Mouse (Mus musculus) spleen, adult 2 months (tissue): ENCODE data around the gene Spns1.

ENCODE experiments used
- CTCF ChIP-seq: fragments of 200-500 bp; IDR thresholded peaks from 2 replicates; pipeline ENCODE4 v1.5.1; 2011; ENCODE audit warnings: mild to moderate bottlenecking, inconsistent platforms; ENCODE audit not compliant: insufficient read depth, insufficient read length, insufficient replicate concordance; ENCODE audit errors: extremely low read depth
- POLR2A ChIP-seq: fragments of 200-500 bp; IDR thresholded peaks from 2 replicates; pipeline ENCODE4 v1.6.1; 2011; ENCODE audit warnings: low read depth, low read length, inconsistent platforms

DNA sequence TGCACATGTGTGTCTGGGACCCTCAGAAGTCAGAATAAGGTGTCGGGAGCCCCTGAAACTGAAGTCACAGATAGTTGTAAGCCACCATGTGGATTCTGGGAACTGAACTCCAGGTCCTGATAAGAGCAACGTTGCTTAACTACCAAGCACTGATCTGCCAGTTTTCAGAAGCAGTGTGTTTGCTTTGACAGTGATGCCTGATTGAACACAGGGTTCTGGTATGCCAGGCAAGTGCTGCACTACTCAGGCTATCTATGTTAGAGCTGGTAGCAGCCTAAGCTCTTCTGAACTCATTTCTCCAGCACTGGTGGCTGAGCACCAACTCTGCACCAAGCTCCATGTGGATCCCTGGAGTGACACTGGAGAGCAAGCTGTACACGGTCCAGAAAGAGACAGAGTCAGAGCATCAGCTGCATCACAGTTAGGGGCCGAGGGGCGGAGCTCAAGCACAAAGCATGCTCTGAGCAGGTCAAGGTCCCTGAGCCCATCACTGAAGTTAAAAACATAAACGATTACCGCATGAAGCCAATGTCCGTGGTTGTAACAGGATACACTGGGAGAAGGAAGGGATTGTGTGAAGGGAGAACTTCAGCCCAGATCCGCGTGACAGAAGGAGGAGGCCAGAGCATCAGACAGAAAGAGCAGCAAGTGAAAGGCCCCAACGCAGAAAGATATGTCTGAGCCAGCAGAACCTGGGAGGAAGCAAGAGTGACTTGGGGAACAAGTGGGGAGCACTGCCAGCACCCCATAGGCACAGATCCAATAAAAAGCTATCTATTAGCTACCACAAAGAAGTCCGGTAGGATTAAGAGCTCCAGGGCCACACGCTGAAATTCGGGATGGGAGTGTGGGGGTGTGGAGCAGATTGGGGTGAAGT is 22.3 kb downstream of the Spns1 start:
- TF ChIP-seq POLR2A (no peak), CTCF (no peak)
